Mouse (Mus musculus) adrenal gland, postnatal 25 days (tissue): ENCODE results near the gene Retreg3. TPM values are rescaled to one million over a fixed set of nuclear protein-coding genes. Genes with fewer than 3 reads are reported as not detected.

Experiments
- DNase-seq: peaks from one replicate; pipeline ENCODE4 v3.0.0; 2021; ENCODE audit warnings: mixed read lengths
- total RNA-seq: library from RNA; stranded (reverse); gene quantifications from 2 replicates; pipeline ENCODE4 v1.2.3, GENCODE M21; 2021

The Retreg3 gene
- total RNA-seq, 1 experiment from 2014 or later: 64.1 TPM

DNA sequence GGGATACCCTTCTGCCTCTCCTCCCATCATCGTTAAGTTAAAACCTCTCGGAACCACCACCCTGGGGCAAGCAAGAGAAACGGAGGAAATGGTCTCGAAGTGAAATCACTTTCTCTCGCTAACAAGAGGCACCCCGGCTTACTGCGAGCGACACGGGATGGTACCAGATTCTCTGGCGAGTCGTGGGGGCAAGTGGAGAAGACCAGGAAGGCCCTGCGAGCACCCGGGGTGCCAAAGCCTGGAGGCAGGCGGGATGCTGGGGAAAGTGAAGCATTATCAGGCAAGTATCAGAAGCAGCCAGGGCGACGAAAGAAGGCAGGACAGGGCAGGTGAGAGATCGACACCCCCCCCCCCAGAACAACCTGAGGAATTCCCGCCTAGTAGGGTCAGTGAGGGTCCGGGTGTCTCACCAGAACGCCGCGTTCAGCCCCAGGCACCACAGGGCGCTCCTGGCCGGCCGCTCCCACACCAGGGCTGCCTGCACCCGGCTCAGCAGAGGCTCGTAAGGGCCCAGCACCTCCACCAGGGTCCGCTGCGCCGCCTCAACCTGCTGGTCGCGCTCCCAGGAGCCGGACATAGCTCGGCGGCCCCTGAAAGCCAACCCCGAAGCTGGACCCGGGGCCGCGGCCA, 447 bp downstream of the Retreg3 start:
- no peak for DNase-seq

- DNase-seq: no peak
Observed at GRCm38 (mm10) chr11:101118105-101118504, 1.6 kb downstream of the Retreg3 start.

DNA sequence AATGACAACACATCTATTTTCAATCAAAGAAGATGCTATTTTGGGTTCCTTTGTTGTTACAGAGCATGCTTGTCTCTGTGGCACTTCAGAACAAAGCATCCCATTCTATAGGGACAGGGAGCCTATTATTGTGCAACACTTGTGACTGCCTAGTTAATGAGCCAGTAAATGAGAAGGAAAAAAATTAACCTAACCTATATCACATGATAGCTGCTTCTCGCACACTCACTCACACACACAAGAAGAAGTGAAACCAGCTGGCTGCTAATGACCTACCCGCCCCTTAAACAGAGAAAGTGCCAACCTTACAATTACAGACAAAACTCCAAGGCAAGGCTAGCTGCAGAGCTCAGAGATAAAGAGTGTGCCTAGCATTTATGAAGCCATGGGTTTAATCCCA, 4.1 kb downstream of the Retreg3 start:
- no peak for DNase-seq

GRCm38 (mm10) chr11:101112186-101112585, 7.5 kb downstream of the Retreg3 start:
- no peak for DNase-seq

DNA sequence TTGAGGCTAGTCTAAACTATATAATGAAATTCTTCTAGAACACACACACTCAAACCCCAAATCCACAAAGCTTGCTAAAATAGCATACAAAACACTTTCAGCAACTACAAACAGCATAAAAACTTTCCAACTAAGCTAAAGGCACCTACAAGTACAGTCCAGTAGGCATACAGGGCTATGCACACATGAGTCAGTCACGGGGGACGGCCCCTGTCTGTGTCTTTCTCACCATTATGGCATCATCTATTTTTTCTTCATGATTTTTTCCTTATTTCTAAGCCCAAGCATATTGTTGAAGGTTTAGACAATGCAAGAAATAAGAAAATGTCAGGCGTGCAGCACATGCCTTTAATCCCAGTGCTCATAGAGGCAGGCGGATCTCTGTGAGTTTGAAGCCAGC, 8.5 kb downstream of the Retreg3 start:
- DNase-seq: no peak

GRCm38 (mm10) chr11:101110708-101111107, 9.0 kb downstream of the Retreg3 start:
- DNase-seq: no peak

- DNase-seq: no peak
Observed at GRCm38 (mm10) chr11:101109351-101109750, 10.3 kb downstream of the Retreg3 start.

DNA sequence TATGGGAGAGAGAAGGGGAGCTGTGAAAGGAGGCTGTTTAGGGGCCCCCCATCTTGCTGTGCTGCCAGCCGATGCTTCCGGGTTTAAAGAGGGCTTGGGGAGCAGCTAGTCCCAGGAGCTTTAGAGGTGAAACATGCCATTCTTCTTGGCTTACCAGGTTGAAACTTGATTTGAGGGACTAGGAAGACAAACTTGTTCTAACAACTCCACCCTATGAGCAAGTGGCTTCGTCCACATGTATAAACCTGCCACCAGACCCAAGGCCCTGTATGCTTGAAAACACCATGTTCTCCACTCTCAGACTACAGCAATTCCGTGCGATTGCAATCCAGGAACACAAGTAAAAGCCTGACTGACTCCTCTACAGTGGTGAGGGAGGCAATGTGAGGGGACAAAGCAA, 16.7 kb downstream of the Retreg3 start:
- no peak for DNase-seq

DNA sequence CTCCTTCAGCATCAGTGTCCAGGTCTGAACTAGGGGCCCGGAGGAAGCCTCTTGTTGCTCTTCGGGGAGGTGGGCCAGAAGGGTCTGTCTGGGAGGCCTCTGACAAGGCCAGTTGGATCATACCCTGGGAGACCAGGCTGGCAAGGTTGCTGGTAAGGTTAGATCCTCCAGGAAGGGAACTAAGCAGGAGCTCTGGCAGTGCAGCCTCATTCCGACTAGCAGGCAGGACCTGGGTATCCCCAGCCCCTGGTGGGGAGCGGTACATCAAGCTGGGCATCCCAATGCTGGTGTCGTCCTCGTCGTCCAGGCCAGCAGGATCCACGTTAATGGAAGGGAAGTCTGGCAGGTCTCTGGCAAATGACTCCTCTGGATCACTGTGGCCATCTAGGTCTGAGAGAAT, 21.5 kb downstream of the Retreg3 start:
- no peak for DNase-seq

GRCm38 (mm10) chr11:101095314-101096024, 24.2 kb downstream of the Retreg3 start, which contains the start of gene Psmc3ip:
Gene Psmc3ip, minus strand, starts transcription at chr11:101095436.
- peak; percentile 91 for DNase-seq

DNA sequence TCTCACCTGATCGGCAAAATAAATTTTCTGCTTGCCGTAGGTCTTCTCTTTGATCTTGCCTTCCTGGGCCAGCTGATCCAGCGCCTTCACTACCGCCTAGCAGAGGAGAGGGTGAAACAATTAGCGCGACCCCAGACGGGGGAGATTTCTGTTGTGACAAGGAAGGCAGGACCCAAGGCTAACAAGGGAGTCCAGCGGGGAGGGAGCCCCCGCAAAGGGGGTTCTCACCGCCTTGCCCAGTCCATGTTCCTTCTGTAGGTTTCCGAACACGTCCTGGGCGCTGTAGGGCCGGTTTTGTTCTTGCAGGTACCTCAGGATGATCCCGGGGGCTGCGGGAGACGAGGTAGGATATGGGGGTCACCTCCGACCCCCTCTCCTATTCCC, 24.8 kb downstream of the Retreg3 start:
- no peak for DNase-seq

- no peak for DNase-seq
Observed at GRCm38 (mm10) chr11:101089931-101090330, 29.8 kb downstream of the Retreg3 start.

DNA sequence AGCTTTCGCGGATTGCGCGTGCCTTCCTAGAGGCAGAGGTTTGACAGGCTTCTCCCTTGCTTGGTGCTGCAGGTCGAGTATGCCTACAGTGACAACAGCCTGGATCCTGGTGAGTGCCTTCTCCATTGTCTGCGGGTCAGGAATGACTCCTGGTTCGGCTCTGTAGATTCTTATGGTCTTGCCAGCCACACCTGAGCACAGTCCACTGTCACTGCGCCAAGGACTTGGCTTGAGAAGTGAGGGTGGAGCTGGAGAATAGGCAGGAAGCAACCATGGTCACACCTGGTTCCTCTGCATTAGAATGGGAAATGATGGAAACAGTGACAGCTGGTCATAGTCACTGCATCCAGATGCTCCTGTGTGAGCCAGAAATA, 32.0 kb downstream of the Retreg3 start:
- no peak for DNase-seq

DNA sequence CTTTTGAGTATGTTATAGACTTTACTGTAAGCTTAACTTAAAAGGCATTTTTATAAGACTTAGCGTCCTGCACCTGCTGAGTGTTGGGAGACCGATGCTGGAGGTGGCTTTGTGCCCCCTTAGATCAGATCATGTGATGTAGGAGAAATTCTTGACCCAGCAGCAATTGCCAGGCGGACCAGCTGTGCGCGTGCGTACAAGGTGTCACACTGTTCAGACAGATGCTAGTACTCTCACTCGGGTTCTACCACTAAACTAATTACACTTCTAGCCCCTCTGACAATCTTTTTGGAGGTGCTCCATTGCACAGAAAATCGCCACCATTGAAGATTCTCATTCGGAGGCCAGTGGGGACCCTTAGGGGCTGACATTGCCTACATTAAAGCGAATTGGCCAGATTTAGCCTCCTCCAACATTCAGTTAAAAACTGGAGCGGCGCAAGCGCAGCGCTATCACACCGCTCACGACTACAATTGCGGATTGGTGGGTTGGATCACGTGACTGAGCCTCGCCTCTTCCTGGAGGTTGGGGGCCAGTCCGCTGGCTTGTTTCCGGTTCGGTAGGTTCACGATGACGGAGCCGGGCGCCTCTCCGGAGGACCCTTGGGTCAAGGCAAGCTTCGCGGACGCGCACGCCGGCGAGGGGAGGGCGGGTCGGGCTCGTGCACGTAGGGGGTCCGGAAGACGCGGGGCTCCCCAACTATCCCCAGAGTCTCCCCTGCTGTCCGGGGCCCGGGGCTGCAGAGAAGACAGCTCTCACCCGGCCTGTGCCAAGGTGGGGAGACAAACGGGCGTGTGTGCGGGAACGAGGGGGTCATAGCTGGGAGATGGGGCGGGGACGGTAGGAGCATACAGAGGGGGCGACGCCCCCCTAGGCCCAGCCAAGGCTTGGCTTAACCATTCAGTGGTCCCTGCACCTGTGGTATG, 32.7 kb downstream of the Retreg3 start, which contains the start of gene Mlx:
Mlx (plus strand) TSS at position 522 of the 926 bp plus-strand sequence.
- DNase-seq: peak; percentile 88

DNA sequence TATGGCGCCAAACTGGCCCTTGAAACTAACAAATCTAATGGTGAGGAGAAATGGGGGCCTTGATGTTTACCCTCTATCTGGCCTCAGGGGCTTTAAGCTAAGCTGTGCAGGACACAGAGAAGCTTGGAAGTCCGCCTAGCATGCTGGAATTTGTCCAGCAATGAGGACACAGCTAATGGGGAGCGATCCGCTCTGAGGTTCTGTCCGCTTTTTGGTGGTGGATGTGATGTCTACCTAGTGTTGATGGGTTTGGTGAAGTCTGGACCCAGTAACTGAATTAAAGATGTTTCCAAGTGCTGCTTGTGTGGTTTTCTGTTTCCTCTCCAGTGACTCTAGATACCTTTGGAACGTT, 33.4 kb downstream of the Retreg3 start:
- no peak for DNase-seq

DNA sequence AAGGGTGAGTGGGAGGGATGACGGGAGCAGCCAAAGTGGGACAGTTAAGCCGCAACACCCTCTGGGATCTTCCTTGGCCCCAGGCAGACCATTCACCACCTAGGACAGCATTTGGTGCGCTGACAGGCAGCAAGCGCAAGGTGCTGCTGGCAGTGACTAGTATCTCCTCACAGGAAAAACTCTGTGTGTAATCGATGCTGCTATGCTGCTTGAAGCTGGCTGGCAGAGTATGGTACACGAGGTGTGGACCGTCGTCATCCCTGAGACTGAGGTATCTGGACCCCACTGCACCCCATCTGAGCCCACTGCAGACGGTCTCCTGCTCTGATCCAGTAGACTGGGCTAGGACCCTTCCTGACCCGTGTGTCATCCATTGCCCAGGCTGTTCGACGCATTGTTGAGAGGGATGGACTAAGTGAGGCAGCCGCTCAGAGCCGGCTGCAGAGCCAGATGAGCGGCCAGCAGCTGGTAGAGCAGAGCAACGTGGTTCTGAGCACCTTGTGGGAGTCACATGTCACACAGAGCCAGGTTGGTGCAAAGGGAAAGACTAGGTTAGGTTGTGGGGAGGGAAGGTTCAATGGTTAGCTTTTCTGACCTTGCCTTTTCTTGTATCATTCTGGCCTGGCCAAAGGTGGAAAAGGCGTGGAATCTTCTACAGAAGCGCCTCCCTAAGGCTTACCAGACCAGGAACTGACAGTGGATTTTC, 33.9 kb downstream of the Retreg3 start:
- no peak for DNase-seq

GRCm38 (mm10) chr11:101084811-101085210, 34.9 kb downstream of the Retreg3 start:
- no peak for DNase-seq

DNA sequence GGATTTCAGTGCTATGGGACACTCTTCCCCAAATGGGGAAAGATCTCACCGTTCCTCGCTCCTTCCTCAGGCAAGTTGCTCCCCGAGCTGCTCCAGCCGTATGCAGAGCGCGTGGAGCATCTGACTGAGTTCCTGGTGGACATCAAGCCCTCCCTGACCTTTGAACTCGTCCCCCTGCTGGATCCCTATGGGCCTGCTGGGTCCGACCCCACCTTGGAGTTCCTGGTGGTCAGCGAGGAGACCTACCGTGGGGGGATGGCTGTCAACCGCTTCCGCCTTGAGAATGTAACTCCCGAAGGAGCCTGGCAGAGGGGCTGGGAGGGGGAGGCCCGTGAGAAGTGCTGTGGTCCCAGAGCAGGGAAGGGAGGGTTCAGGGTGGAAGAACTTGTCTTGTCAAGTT, 35.4 kb downstream of the Retreg3 start:
- DNase-seq: no peak

DNA sequence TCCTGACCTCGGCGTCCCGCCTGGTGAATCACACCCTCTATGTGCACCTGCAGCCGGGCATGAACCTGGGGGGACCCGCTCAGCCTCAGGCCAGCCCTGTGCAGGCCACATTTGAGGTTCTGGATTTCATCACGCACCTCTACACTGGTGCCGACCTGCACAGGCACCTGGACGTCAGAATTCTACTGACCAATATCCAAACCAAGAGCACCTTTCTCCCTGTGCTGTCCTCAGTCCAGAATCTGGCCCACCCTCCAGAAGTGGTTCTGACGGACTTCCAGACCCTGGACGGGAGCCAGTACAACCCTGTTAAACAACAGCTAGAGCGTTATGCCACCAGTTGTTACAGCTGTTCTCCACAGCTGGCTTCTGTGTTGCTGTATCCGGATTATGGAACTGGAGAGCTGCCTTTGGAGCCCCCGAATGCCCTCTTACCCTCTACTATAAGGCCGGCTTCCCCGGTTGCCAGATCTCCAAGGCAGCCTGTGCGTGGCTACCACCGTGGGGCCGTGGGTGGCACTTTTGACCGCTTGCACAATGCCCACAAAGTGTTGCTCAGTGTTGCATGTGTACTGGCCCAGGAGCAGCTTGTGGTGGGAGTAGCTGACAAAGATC, 36.5 kb downstream of the Retreg3 start:
- DNase-seq: no peak

DNA sequence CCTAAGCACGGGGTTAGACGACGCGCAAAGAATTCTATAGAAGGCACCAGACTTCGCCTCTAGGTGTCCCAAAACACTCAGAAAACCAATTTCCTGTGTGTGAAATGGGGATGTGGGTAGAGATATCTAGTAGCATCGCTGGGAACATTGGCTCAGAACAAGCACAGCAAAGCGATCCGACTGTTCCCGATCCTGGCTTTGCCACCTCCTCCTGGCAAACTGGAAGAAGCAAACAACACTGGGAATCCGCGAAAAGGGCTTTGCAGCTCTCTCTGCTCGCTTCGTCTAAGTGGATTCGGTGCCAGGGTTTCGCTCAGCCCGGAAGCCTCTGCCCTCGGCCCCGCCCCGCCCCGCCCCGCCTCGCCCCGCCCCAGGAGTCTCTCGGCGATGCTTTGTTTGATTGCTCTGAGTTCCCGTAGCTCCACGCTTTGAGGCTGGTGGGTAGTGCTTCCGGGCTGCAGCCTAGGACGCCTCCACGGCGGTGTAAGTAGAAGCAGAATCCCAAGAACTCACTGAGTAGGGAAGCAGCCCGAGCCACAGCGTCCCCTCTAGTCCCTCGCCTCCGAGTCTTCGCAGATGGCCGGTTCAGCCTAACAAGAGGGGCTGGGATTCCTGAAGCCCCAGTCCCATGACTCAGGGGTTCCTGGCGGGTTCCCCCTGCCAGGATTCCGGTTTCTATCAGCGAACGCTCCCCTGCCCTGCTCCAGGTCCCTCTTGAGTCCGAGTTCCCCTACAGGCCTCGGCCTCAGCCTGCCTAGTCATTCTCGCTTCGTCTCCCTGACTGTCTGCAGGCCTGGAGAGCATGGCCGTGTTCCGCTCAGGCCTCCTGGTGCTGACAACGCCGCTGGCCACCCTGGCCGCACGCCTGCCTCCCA, 37.2 kb downstream of the Retreg3 start, which contains the start of gene Coasy:
Coasy (plus strand) TSS at position 358 of the 875 bp plus-strand sequence.
- peak; percentile 82 for DNase-seq

- no peak for DNase-seq
Observed at GRCm38 (mm10) chr11:101081659-101082058, 38.0 kb downstream of the Retreg3 start.
